Mouse (Mus musculus): Measurements from ENCODE around the gene Chst5. TPM values are rescaled to one million over a fixed set of nuclear protein-coding genes. Genes with fewer than 3 reads are reported as not detected.

The Chst5 gene
- polyA plus RNA-seq, 1 experiment from 2014 or later = 3.4 TPM

DNA sequence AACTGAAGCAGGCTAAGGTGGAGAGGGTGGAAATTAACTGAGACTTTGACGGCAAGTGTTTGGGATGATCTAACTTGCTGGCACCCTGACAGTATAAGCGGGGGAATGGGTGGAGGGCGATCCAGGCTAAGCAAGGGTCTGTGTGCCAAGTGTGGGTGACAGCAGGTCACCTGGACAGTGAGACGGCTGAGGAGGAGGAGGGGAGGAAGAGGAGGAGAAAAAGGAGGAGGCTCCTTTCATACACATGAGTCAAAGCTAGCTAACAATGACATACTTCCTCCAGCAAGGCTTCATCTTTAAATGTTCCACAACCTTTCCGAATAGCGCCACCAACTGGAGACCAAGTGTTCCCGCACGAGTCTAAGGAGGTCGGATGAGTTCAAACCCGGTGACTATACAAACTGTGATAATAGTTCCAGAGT, 13.1 kb upstream of the Chst5 start:
- Histone ChIP-seq H3K9me3 (replicated peaks) (no peaks in the 10 kb centered on the region), H3K4me2 (0 out of 2 replicates have a peak overlapping the region, but pooled peaks have one; percentile 1), H3K27me3 (replicated peaks) (no peaks in the 10 kb centered on the region), H3K4me3 (replicated peaks) (no peak overlapping the region), H3K9ac (replicated peaks) (no peak overlapping the region), H3K4me1 (no peaks in the 10 kb centered on the region), H3K36me3 (peaks cover 3% of the 10 kb centered on the region), H3K27ac (replicated peaks) (no peak overlapping the region)
- ATAC-seq (ENCODE audit: low FRiP score) = no peak
- 30% methylated on average over 10 of the region's 10 CpGs for whole genome bisulfite sequencing

DNA sequence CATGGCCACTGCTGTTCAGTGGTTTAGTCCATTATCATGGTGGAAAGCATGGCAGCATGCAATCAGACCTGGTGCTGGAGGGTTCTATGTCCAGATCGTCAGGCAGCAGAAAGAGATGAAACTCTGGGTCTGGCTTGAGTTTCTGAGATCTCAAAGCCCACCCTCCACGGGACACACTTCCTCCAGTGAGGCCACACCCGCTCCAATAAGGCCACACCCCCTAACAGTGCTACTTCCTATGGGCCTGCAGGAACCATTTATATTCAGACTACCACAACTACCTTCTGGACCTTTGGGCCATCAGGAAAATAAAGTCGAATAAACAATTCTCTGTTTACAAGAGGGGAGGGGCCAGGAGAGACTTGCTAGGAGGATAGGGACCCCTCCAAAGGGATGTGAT, 10.7 kb upstream of the Chst5 start:
- H3K27ac ChIP-seq (replicated peaks) = no peak overlapping the region
- WGBS = 79% methylated on average over 4 of the region's 4 CpGs
- no peaks in the 10 kb centered on the region for H3K4me1 ChIP-seq
- peaks cover 8% of the 10 kb centered on the region for H3K36me3 ChIP-seq
- H3K27me3 ChIP-seq (replicated peaks) = no peaks in the 10 kb centered on the region
- H3K9ac ChIP-seq (replicated peaks) = no peak overlapping the region
- H3K4me3 ChIP-seq (replicated peaks) = no peak overlapping the region
- no peak for ATAC-seq (ENCODE audit: low FRiP score)
- no peak overlapping the region for H3K4me2 ChIP-seq
- H3K9me3 ChIP-seq (replicated peaks) = no peaks in the 10 kb centered on the region

DNA sequence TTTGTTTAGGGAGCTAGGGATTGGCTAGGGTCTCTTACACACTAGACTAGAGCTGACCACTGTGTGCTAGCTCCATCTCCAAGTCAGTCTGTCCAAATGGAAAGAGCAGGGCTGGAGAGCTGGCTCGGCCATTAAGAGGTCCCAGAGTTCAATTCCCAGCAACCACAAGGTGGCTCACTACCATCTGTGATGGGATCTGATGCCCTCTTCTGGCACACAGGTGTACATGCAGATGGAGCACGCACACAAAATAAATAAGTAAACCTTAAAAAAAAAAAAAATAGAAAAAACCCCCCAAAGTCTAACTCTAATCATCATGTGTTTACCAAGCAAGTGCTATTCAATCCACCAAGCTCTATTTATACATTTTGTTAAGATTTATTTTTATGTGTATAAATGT, 9.4 kb upstream of the Chst5 start:
- H3K4me2 ChIP-seq = no peak overlapping the region
- no peaks in the 10 kb centered on the region for H3K9me3 ChIP-seq (replicated peaks)
- no peak for ATAC-seq (ENCODE audit: low FRiP score)
- no peaks in the 10 kb centered on the region for H3K27me3 ChIP-seq (replicated peaks)
- no peak overlapping the region for H3K4me3 ChIP-seq (replicated peaks)
- WGBS = 86% methylated on average over 2 of the region's 2 CpGs
- H3K9ac ChIP-seq (replicated peaks) = no peak overlapping the region
- peaks cover 10% of the 10 kb centered on the region for H3K36me3 ChIP-seq
- no peaks in the 10 kb centered on the region for H3K4me1 ChIP-seq
- H3K27ac ChIP-seq (replicated peaks) = no peak overlapping the region

DNA sequence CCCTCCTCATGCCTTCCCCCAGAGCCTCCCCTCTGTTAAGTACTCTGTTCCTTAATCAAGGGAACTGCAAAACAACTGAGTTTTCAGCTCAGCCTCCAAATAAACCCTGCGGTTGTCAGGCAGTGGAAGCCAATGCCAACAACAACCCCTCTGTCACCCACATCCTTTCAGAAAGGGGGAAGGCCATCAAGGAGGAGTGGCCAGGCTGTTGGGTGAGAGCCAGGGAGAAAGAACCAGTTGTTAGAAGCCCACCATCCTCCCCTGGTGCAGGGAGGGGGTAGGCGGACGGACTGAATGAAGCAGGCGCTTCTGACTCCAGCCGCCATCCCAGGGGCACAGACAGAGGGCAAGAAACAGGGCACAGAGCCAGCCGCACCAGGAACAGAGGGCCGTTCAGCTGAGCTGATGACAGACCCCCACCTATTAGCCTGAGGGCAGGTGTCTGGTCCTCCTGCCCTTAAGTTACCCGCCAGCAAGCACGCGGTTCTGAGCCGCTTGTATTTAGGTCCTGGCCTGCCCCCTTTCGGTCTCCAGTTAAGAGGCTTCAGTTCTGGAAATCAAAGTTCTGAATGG, 2.7 kb upstream of the Chst5 start:
- WGBS = 29% methylated on average over 12 of the region's 12 CpGs
- no peak overlapping the region for H3K4me3 ChIP-seq (replicated peaks)
- no peaks in the 10 kb centered on the region for H3K27me3 ChIP-seq (replicated peaks)
- peak; percentile 87 for ATAC-seq (ENCODE audit: low FRiP score)
- peak overlapping the region; percentile 54 for H3K27ac ChIP-seq (replicated peaks)
- peaks cover 2% of the 10 kb centered on the region for H3K36me3 ChIP-seq
- peak overlapping the region; percentile 29; the same call in 1 of the 2 replicates for H3K4me2 ChIP-seq
- no peaks in the 10 kb centered on the region for H3K9me3 ChIP-seq (replicated peaks)
- H3K4me1 ChIP-seq = peaks cover 25% of the 10 kb centered on the region
- no peak overlapping the region for H3K9ac ChIP-seq (replicated peaks)

DNA sequence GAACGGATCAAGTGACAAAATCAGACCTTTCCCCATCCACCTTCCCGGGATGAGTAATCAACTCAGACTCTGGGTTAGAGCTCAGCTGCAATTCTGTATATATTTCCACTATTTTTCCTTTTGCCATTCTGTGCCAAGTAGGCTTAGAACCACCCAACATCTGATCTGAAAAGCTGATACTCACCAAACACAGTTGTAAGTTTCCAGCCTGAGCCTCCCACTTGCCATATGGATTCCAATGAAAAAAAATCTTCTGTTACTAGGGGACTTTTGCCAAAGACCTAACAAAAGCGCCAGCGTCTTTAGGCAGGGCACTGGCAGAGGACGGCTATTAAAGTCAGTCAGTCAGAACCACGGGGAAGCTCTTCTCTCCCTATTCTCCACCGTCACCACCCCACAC, 1.3 kb upstream of the Chst5 start:
- H3K4me1 ChIP-seq = peaks cover 25% of the 10 kb centered on the region
- whole genome bisulfite sequencing = 25% methylated on average over 7 of the region's 7 CpGs
- H3K4me2 ChIP-seq = no peak overlapping the region
- H3K36me3 ChIP-seq = peaks cover 2% of the 10 kb centered on the region; the same call in 1 of the 2 replicates
- no peak overlapping the region for H3K4me3 ChIP-seq (replicated peaks)
- ATAC-seq (ENCODE audit: low FRiP score) = no peak
- H3K9me3 ChIP-seq (replicated peaks) = no peaks in the 10 kb centered on the region
- no peak overlapping the region for H3K9ac ChIP-seq (replicated peaks)
- H3K27ac ChIP-seq (replicated peaks) = no peak overlapping the region
- H3K27me3 ChIP-seq (replicated peaks) = no peaks in the 10 kb centered on the region

DNA sequence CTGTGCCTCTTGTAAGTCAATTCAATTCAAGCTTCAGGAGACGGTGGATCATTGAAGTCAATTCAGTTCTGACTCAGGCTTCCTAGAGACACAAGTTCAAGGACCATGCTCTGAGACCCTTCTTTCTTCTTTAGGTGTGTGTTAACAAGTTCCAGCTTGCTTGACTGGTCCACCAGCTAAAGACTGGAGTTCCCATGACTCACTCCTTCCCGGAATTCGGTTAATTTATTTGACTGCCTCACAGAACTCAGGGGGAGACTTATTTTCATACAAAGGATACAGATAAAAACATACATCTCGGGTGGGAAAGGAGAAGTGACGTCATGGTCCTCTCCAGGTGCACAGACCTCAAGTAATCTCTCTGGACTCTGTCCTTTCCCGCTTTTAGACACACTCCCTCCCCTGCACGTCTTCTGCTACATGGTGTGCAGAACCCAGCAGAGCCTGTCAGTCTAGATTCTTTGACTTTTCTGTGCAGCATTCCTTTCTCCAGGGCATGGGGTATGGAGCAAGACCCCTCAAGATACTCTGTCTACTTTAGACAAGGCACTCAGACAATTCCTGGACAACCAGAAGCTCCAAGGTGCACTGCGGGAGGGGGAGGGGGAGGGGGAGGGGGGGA, 4.6 kb downstream of the Chst5 start:
- no peaks in the 10 kb centered on the region for H3K36me3 ChIP-seq
- 74% methylated on average over 8 of the region's 8 CpGs for WGBS
- H3K9ac ChIP-seq (replicated peaks) = no peak overlapping the region
- no peak overlapping the region for H3K4me2 ChIP-seq
- no peaks in the 10 kb centered on the region for H3K27me3 ChIP-seq (replicated peaks)
- no peak for ATAC-seq (ENCODE audit: low FRiP score)
- H3K27ac ChIP-seq (replicated peaks) = no peak overlapping the region
- no peaks in the 10 kb centered on the region for H3K9me3 ChIP-seq (replicated peaks)
- H3K4me1 ChIP-seq = peaks cover 16% of the 10 kb centered on the region
- H3K4me3 ChIP-seq (replicated peaks) = no peak overlapping the region

DNA sequence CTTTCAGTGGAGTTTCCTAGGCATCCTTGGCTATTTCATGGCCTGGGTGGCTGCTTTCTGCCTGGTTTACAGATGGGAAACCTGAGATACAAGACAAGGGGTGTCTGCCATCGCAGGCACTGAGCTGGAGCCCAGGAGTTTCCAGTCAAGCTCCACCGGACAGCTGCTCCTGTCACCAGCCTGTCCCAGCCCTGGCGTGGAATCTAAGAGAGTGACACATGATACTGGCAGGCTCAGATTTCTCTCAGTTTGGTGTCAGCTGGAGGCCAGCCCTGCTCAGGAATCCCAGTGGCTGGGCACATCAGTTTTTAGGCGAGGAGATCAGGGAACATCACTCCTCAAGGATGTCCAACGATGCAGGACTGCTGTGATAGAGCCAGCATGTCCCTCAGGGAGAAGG, 8.2 kb downstream of the Chst5 start:
- H3K27me3 ChIP-seq (replicated peaks) = no peaks in the 10 kb centered on the region
- H3K4me3 ChIP-seq (replicated peaks) = no peak overlapping the region
- no peaks in the 10 kb centered on the region for H3K4me1 ChIP-seq
- H3K9ac ChIP-seq (replicated peaks) = no peak overlapping the region
- H3K36me3 ChIP-seq = no peaks in the 10 kb centered on the region
- H3K4me2 ChIP-seq = no peak overlapping the region
- WGBS = 55% methylated on average over 5 of the region's 5 CpGs
- no peaks in the 10 kb centered on the region for H3K9me3 ChIP-seq (replicated peaks)
- H3K27ac ChIP-seq (replicated peaks) = no peak overlapping the region
- no peak for ATAC-seq (ENCODE audit: low FRiP score)

DNA sequence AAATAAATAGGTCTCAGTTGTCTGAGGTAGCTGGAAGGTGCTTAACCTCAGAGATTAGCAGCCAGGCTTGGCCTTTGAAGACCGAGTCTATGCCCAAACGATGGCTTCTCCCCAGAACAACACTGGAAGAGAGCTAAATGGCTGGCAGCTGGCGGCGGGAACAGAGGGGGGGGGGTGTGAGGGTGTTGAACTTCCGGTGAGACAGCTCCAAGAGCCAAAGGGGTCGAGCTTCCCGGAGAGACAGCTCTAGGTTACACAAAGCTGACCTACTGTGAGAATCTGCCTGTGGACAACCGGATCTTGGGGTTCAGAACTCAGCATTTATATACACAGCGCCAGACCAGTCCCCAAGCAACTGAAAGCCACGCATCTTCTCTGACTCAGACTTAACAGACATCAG, 11.7 kb downstream of the Chst5 start:
- H3K36me3 ChIP-seq = no peaks in the 10 kb centered on the region
- ATAC-seq (ENCODE audit: low FRiP score) = no peak
- H3K27me3 ChIP-seq (replicated peaks) = no peaks in the 10 kb centered on the region
- no peak overlapping the region for H3K9ac ChIP-seq (replicated peaks)
- H3K4me1 ChIP-seq = no peaks in the 10 kb centered on the region
- 47% methylated on average over 10 of the region's 10 CpGs for whole genome bisulfite sequencing
- H3K9me3 ChIP-seq (replicated peaks) = no peaks in the 10 kb centered on the region
- no peak overlapping the region for H3K4me2 ChIP-seq
- H3K4me3 ChIP-seq (replicated peaks) = no peak overlapping the region
- no peak overlapping the region for H3K27ac ChIP-seq (replicated peaks)

DNA sequence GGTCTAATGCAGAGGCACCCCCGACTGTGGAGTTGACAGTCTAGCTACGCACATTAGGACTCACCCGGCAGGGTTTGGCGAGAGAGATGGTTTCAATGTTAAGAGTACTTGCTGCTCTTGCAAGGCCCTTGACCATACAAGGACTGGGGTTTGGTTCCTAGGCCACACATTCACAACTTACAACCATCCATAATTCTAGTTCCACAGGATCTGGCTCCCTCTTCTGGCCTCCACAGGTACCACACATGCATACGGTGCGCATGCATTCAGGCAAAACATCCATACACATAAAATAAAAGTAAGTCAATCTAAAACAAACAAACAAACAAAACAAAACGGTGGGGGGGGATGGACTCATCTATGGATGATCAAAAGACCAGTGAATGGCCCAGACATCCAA, 15.3 kb downstream of the Chst5 start:
- no peaks in the 10 kb centered on the region for H3K9me3 ChIP-seq (replicated peaks)
- peaks cover 8% of the 10 kb centered on the region for H3K4me1 ChIP-seq
- 92% methylated on average over 7 of the region's 7 CpGs for WGBS
- no peak overlapping the region for H3K4me3 ChIP-seq (replicated peaks)
- H3K27me3 ChIP-seq (replicated peaks) = peaks cover 25% of the 10 kb centered on the region
- no peaks in the 10 kb centered on the region for H3K36me3 ChIP-seq
- no peak overlapping the region for H3K27ac ChIP-seq (replicated peaks)
- H3K4me2 ChIP-seq = no peak overlapping the region
- H3K9ac ChIP-seq (replicated peaks) = no peak overlapping the region
- ATAC-seq (ENCODE audit: low FRiP score) = no peak

DNA sequence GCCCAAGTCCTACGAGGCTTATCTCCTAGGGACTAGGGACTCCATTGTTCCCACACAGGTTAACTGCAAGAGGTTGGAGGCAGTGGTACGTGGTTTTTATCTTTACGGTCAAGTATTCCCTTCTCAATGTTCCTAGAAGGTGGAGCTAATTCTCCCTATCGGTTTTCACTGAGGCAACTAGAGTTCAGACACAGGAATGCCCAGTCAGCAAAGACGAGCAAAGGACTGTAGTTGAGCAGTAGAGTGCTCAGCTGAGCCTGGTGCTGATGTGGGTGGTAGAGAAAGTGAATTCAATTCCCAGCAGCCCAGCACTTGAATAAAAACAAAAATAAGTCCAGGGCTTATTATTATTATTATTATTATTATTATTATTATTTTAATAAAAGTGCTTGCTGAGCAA, 17.6 kb downstream of the Chst5 start:
- Histone ChIP-seq H3K27me3 (replicated peaks) (peaks cover 42% of the 10 kb centered on the region), H3K9me3 (replicated peaks) (no peaks in the 10 kb centered on the region), H3K9ac (replicated peaks) (no peak overlapping the region), H3K4me2 (no peak overlapping the region), H3K27ac (replicated peaks) (no peak overlapping the region), H3K36me3 (no peaks in the 10 kb centered on the region), H3K4me1 (peaks cover 14% of the 10 kb centered on the region), H3K4me3 (replicated peaks) (no peak overlapping the region)
- 69% methylated on average over 5 of the region's 5 CpGs for WGBS
- ATAC-seq (ENCODE audit: low FRiP score) = no peak

DNA sequence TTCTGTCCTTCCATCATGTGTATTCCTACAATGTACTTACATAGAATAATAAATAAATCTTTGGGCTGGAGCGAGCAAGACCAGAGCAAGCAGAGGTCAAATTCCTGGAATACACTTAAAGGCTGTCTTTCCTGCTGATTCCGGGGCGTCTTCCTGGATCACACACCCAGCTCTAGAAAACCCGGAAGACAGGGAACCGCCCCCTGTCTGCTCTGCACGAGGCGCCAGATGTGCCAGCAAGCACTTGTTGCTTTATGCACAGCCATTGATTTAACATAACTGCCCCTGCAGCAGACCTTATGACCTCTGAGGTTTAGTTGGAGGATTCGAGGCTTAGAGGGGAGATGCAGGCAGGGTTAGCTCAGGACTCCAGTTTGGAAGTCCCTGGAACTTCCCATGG, 18.3 kb downstream of the Chst5 start:
- WGBS = 45% methylated on average over 8 of the region's 8 CpGs
- Histone ChIP-seq H3K27me3 (replicated peaks) (peaks cover 42% of the 10 kb centered on the region), H3K4me2 (no peak overlapping the region), H3K9ac (replicated peaks) (no peak overlapping the region), H3K27ac (replicated peaks) (no peak overlapping the region), H3K36me3 (no peaks in the 10 kb centered on the region), H3K4me3 (replicated peaks) (no peak overlapping the region), H3K4me1 (peaks cover 14% of the 10 kb centered on the region), H3K9me3 (replicated peaks) (no peaks in the 10 kb centered on the region)
- ATAC-seq (ENCODE audit: low FRiP score) = no peak

DNA sequence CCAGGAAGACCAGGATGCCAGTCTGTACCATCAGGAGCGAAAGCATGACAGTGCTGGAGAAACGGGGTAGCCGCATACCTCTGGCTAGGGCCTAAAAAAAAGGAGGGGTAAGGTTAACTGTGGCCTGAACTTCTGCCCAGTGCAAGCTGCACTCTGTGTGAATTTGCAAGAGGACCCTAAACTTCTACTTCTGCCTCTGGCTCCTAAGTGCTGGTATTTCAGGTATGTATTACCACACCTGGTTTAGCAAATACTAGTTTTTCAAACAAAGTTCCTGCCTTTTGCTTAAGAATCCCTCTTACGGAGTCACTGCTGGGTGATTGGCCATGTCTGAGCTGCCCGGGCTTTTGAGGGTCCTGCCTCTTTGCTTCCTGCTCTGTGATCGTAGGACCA, 19.3 kb downstream of the Chst5 start:
- peaks cover 42% of the 10 kb centered on the region for H3K27me3 ChIP-seq (replicated peaks)
- H3K9me3 ChIP-seq (replicated peaks) = no peaks in the 10 kb centered on the region
- H3K36me3 ChIP-seq = no peaks in the 10 kb centered on the region
- peak overlapping the region; percentile 36; the same call in 1 of the 2 replicates for H3K4me3 ChIP-seq (replicated peaks)
- H3K27ac ChIP-seq (replicated peaks) = no peak overlapping the region
- WGBS = 54% methylated on average over 6 of the region's 6 CpGs
- peak overlapping the region; percentile 68; the same call in 1 of the 2 replicates for H3K4me2 ChIP-seq
- ATAC-seq (ENCODE audit: low FRiP score) = peak; percentile 21; the same call in 1 of the 2 replicates
- no peak overlapping the region for H3K9ac ChIP-seq (replicated peaks)
- H3K4me1 ChIP-seq = peaks cover 14% of the 10 kb centered on the region
